Mouse (Mus musculus) heart, postnatal 0 days (tissue): ENCODE results near the gene Tuba3a. TPM values are rescaled to one million over a fixed set of nuclear protein-coding genes. Genes with fewer than 3 reads are reported as not detected.

Source experiments
- ATAC-seq: fragments of 200-750 bp; cut with Nextera tagmentation; 2 replicates; pipeline ENCODE4 v1.8.0; 2017; ENCODE audit warnings: low read depth, moderate number of reproducible peaks, moderate library complexity; ENCODE audit not compliant: insufficient read depth
- DNase-seq: peaks from one replicate; pipeline ENCODE4 v3.0.0-alpha.2; 2016; ENCODE audit warnings: low spot score
- H3K27ac ChIP-seq: fragments of 300-500 bp; sonication (generic); 2 replicates; pipeline ENCODE4 v1.5.1; 2014; ENCODE audit warnings: low read depth, mild to moderate bottlenecking
- H3K27me3 ChIP-seq: fragments of 300-500 bp; sonication (generic); 2 replicates; pipeline ENCODE4 v1.6.1; 2014; ENCODE audit warnings: low read length, mixed read lengths; ENCODE audit not compliant: control insufficient read depth, insufficient read depth
- H3K36me3 ChIP-seq: fragments of 300-500 bp; sonication (generic); replicated peaks from 2 replicates; pipeline ENCODE4 v1.6.1; 2014; ENCODE audit warnings: low read length, mixed read lengths; ENCODE audit not compliant: control insufficient read depth, insufficient read depth
- H3K4me1 ChIP-seq: fragments of 300-500 bp; sonication (generic); 2 replicates; pipeline ENCODE4 v1.6.1; 2014; ENCODE audit warnings: antibody characterized with exemption; ENCODE audit not compliant: control insufficient read depth, insufficient read depth
- H3K4me2 ChIP-seq: fragments of 300-500 bp; sonication (generic); 2 replicates; pipeline ENCODE4 v1.6.1; 2014; ENCODE audit warnings: low read depth, mild to moderate bottlenecking, low read length, moderate library complexity
- H3K4me3 ChIP-seq: fragments of 300-500 bp; sonication (generic); 2 replicates; pipeline ENCODE4 v1.5.1; 2014; ENCODE audit warnings: low read depth, low read length
- H3K9ac ChIP-seq: fragments of 300-500 bp; sonication (generic); replicated peaks from 2 replicates; pipeline ENCODE4 v1.6.1; 2014; ENCODE audit warnings: low read depth, low read length, mixed read lengths
- H3K9me3 ChIP-seq: fragments of 300-500 bp; sonication (generic); replicated peaks from 2 replicates; pipeline ENCODE4 v1.6.1; 2016; ENCODE audit warnings: low read length; ENCODE audit not compliant: control insufficient read depth
- CTCF ChIP-seq: IDR thresholded peaks from 2 replicates; pipeline ENCODE4 v1.5.1; 2016; ENCODE audit warnings: antibody characterized with exemption, control low read depth, low read depth
- EP300 ChIP-seq: IDR thresholded peaks from 2 replicates; pipeline ENCODE4 v1.6.1; 2016; ENCODE audit warnings: antibody characterized with exemption, low read depth
- WGBS: fragments of 180-500 bp; shearing (Covaris S2); extraction: QIAGEN DNeasy Blood & Tissue Kit; methylation state at CpG from one replicate; pipeline ENCODE4 v1.1.7; 2014; 5-methylcytosine and 5-hydroxymethylcytosine counted together
- polyA plus RNA-seq: library from polyadenylated mRNA; unstranded; fragments of >200 nt; fragmentation: Nextera tagmentation; extraction: Ambion mirVana; gene quantifications from 2 replicates; pipeline ENCODE4 v1.2.1, GENCODE M21; 2015
- total RNA-seq: library from RNA; depleted of rRNA; stranded (reverse); fragments of >200 nt; gene quantifications from 2 replicates; pipeline ENCODE4 v1.2.3, GENCODE M21; 2014; ENCODE audit warnings: low replicate concordance

Gene Tuba3a
- total and polyA plus RNA-seq, 2 experiments from 2014 or later, result not detected

DNA sequence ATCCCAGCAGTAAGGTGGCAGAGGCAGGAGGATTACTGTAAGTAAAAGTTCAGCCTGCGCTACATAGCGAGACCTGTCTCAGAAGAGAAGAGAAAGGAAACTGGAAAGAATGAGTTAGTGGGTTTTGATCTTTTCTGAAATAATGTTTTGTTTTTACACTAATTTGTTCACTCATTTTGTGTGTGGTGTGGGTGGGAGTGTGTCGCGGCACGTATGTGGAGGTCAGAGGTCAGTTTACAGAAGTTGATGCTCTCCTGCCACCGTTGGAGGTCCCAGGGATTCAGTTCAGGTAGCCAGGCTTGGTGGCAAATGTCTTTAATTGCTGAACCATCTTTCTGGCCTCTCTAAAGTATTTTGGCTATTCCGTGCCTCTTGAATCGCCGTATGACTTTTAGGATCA lies 21.6 kb downstream of the Tuba3a start:
- Histone ChIP-seq H3K27me3 (no peaks in the 10 kb centered on the region), H3K9ac (no peak overlapping the region), H3K9me3 (no peaks in the 10 kb centered on the region), H3K27ac (no peak overlapping the region), H3K36me3 (no peaks in the 10 kb centered on the region), H3K4me1 (no peaks in the 10 kb centered on the region), H3K4me2 (no peak overlapping the region), H3K4me3 (no peak overlapping the region)
- WGBS, result 85% methylated on average over 9 of the region's 9 CpGs
- no peak for ATAC-seq
- DNase-seq, result no peak
- TF ChIP-seq CTCF (no peak), EP300 (no peak)

DNA sequence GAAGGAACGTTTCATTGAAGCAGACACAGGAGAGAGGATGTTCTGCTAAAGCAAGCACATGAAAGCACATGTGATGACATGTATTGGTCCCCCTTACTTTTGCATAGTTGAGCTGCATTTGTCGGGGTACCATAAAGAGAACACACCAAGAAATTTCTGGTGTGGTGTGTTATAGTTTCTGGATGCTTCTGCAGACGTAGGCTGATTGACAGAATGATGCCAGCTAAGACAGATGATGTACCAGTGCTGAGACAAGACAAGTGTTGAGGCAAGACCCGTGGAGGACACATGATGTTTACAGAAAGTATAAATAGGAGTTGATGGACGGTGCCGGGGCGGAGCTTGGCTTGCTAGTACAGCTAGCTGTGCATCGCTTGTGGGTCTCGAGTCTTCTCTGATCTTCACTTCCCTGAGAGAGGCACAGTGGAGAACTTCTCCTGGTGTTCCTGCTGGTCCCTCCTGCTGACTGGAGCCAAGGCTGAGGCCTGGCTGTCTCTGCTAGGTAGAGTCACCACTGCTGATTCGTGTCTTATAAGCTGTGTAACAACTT lies 25.8 kb downstream of the Tuba3a start:
- DNase-seq, result no peak

DNA sequence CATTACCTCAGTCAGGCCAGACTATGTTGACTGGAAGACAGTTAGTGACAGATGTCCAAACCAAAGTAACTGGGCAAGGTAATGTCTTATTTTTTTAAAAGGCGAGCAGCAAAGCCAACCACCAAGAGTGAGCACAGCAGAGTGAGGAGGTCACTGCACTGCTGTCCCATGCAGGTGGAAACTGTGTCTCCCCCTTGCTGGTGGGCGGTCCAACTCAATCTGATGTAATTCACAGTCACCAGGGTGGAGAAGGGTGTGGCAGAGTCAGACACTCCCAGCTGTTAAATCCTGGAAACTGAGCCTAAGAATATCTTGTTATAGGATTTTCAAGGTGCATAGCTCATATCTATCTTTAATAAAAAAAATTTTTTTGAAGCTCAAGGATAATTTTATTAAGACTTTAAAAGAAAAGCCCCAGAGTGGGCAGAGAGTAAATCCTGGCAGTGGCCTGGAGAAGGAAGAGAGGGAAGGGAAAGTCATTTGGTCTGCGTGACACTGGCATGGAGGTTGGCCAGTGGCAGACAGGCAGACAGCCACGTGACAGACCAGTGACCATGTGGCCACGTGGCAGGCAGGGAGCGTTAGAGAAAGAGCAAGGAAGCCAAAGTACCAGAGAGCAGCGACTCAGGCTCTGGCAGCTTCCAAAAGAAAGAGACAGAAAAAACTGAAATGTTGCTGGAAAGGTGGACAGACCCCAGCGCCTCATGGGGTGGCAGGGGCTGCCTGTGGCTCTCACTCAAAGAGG lies 29.4 kb downstream of the Tuba3a start:
- H3K27ac ChIP-seq, result no peak overlapping the region
- H3K27me3 ChIP-seq, result no peaks in the 10 kb centered on the region
- H3K4me2 ChIP-seq, result no peak overlapping the region
- 70% methylated on average over 8 of the region's 8 CpGs for WGBS
- no peak overlapping the region for H3K4me3 ChIP-seq
- no peaks in the 10 kb centered on the region for H3K36me3 ChIP-seq
- no peak overlapping the region for H3K9ac ChIP-seq
- no peak for TF ChIP-seq EP300
- no peak for TF ChIP-seq CTCF
- no peak for ATAC-seq
- DNase-seq, result no peak
- H3K4me1 ChIP-seq, result no peaks in the 10 kb centered on the region
- no peaks in the 10 kb centered on the region for H3K9me3 ChIP-seq

More for the DNA sequence above, 25.8 kb downstream of the Tuba3a start:
- Histone ChIP-seq H3K4me1 (no peaks in the 10 kb centered on the region), H3K4me3 (no peak overlapping the region), H3K27me3 (no peaks in the 10 kb centered on the region), H3K27ac (no peak overlapping the region), H3K36me3 (no peaks in the 10 kb centered on the region), H3K4me2 (no peak overlapping the region), H3K9me3 (no peaks in the 10 kb centered on the region), H3K9ac (no peak overlapping the region)
- no peak for TF ChIP-seq CTCF
- WGBS, result 71% methylated on average over 10 of the region's 10 CpGs
- no peak for ATAC-seq

DNA sequence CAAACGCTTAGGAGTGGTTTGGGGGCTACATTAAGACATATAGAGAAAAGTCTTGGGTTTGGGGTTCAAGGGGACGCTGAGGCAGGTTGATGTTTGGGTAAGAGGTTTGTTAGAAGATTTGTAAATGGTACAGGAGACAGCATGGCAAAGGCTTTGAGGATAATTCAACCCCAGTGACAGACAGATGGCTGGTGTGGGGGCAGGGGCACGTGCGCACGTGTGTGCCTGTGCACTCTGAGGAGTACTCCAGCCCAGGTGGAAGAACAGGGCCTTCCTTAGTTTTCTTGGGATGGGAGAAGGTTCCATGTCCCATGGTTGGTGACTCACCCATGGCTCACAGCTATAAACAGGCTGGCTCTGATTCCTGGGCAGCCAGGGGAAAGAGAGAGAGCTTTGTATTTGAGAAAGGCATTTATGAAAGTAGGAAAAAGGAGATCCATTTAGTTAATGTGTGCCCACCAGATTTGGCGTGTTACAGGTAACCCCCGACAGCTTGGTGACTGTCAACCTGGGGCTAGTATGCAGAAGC lies 30.3 kb downstream of the Tuba3a start:
- Histone ChIP-seq H3K27me3 (no peaks in the 10 kb centered on the region), H3K4me3 (no peak overlapping the region), H3K4me1 (no peaks in the 10 kb centered on the region), H3K9me3 (no peaks in the 10 kb centered on the region), H3K4me2 (no peak overlapping the region), H3K9ac (no peak overlapping the region), H3K36me3 (no peaks in the 10 kb centered on the region), H3K27ac (no peak overlapping the region)
- no peak for DNase-seq
- WGBS, result 81% methylated on average over 7 of the region's 7 CpGs
- TF ChIP-seq EP300 (no peak), CTCF (no peak)
- no peak for ATAC-seq

DNA sequence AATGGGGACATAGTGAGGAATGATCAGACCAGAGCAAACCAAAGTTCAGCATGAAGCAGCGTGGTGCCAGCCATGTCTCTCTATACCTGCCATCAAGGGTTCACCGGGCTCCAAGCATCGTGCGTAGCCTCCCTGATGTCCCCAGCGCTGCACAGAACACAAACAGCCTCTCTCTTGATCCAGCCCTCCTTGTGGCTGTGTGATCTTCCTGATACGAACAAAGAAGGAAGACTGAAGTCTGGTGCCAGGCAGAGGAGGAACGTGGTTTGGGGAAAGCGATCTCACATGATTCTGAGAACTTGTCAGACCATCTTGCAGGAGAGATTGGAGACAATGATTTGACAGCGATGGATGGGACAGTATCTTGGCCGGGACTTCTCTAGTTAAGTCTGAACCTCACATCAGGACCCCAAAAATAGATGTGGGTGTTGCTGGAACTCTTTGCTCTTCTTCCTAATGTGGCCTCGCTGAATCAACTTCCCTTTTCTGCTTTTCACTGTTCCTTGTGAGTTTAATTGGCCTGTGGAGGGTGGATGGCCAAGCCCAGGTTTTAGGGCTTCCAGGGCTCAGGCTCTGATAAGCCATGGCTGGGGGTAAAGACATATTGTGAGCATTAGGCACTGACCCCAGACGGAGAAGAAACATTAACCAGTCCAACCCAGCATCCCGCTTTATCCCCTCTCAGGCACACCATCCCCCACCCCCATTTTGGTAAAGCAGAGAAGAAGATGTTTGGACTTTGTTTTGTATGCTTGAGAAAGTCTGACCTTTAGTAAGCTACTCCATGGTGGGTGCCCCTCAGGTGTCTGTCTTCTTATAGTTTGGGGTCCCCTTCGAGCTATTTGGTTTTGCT lies 31.8 kb downstream of the Tuba3a start:
- Histone ChIP-seq H3K9me3 (no peaks in the 10 kb centered on the region), H3K4me2 (no peak overlapping the region), H3K4me1 (no peaks in the 10 kb centered on the region), H3K36me3 (no peaks in the 10 kb centered on the region), H3K27ac (no peak overlapping the region), H3K27me3 (no peaks in the 10 kb centered on the region), H3K9ac (no peak overlapping the region), H3K4me3 (no peak overlapping the region)
- TF ChIP-seq EP300, result no peak
- TF ChIP-seq CTCF, result no peak
- DNase-seq, result no peak
- 67% methylated on average over 14 of the region's 14 CpGs for WGBS
- ATAC-seq, result no peak
